Mouse (Mus musculus): ENCODE measurements around the gene C1qtnf5. TPM values are rescaled to one million over a fixed set of nuclear protein-coding genes. Genes with fewer than 3 reads are reported as not detected.

Gene C1qtnf5
- polyA plus RNA-seq, 1 experiment from 2014 or later: 2.8 TPM

DNA sequence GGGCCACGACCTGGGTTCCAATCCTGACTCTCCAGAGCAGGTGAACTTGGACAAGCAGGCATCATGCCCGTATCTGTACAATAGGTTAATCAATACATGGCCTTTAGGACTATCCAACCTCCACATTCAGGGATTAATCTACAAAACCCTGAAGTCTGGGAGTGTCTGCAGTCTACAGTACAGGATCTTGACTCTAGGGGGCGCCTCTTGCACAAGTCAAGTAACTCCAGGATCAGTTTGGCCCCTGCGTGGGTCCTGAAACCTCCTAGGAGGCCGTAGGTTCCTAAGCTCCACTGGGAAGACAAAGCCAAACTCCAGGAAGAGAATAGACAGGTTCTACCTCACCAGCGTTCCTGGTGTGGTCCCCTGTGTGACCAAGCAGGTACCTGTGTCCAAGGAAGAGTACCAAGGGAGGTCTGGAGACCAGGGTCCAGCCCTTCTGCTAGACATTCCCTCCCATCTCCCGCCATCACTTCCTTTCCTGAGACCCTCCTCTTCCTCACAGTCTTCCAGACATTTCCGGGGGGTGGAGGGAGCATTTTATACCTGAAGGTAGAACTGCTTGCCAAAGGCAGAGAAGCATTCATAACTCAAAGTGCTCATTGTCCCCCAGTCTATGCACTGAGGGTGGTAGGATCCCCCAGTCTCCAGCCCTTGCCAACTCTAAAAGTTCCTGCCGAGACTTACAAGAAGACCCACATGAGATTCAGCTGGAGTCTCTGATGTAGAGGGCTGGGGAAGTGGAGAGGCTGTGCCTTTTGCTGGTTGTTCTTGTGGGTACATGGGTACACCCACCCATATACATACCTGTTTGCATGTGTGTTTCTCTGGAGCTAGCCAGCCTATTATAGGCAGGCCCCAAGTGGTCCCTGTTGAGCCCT lies 32.4 kb upstream of the C1qtnf5 start:
- peaks cover 37% of the 10 kb centered on the region for H3K4me1 ChIP-seq

DNA sequence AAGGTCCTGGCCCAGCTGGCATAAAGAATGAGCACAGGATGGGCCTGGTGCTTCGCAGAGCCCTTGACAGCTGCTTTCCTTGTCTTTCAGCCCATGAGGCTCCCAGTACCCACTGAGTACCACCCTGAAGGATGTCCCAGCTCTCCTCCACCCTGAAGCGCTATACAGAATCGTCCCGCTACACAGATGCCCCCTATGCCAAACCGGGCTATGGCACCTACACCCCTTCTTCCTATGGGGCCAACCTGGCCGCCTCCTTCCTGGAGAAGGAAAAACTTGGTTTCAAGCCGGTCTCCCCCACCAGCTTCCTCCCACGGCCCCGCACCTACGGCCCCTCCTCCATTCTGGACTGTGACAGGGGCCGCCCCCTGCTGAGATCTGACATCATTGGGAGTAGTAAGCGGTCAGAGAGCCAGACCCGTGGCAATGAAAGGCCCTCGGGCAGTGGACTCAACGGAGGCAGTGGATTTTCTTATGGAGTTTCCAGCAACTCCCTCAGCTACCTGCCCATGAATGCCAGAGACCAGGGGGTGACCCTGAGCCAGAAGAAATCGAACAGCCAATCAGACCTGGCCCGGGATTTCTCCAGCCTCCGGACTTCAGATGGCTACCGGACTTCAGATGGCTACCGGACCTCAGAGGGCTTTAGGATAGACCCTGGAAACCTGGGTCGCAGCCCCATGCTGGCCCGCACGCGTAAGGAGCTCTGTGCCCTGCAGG lies 31.6 kb upstream of the C1qtnf5 start:
- Histone ChIP-seq H3K4me1 (peaks cover 40% of the 10 kb centered on the region), H3K9ac (no peak overlapping the region), H3K9me3 (no peaks in the 10 kb centered on the region), H3K27ac (no peak overlapping the region), H3K4me3 (replicated peaks) (no peak overlapping the region), H3K27me3 (replicated peaks) (no peaks in the 10 kb centered on the region), H3K4me2 (no peak overlapping the region), H3K36me3 (no peaks in the 10 kb centered on the region; the same call in 1 of the 2 replicates)
- ATAC-seq (ENCODE audit: insufficient read depth, low FRiP score, low read depth): no peak
- WGBS: 78% methylated on average over 24 of the region's 24 CpGs

More for the DNA sequence above, 32.4 kb upstream of the C1qtnf5 start:
- H3K4me3 ChIP-seq (replicated peaks): no peak overlapping the region
- no peak for ATAC-seq (ENCODE audit: insufficient read depth, low FRiP score, low read depth)
- no peaks in the 10 kb centered on the region for H3K9me3 ChIP-seq
- no peak overlapping the region for H3K27ac ChIP-seq
- WGBS: 60% methylated on average over 9 of the region's 9 CpGs
- no peaks in the 10 kb centered on the region for H3K27me3 ChIP-seq (replicated peaks)
- no peaks in the 10 kb centered on the region; the same call in 1 of the 2 replicates for H3K36me3 ChIP-seq
- no peak overlapping the region for H3K9ac ChIP-seq
- H3K4me2 ChIP-seq: no peak overlapping the region

DNA sequence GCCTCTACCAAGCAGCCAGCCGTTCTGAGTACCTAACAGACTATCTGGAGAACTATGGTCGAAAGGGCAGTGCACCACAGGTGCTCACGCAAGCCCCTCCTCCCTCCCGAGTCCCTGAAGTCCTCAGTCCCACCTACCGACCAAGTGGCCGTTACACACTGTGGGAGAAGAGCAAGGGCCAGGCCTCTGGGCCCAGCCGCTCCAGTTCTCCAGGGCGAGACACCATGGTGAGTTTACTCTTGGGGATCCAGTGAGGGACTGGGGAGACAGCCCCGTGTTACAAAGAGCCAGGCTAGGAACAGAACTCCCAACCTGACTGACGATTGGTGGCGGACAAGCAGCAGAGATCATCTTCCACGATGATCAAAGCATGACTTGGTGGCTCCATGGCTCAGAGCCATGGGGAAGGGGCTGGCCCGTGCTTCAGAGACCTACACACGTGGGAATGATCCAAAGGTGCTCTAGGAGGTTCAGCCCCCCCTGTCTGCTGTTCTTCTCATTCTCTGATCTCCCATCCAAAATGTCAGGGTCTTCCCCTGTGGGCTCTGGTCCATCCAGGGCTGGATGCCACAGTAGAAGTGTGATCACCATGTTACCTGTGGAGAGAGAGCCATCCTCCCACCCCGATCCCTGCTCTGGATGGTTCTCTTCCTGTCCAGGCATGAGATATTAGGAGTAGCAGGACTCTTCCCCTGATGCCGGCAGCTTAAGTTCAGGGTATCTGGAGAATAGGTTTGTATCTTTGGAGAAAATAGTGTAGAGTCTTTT lies 30.9 kb upstream of the C1qtnf5 start:
- Histone ChIP-seq H3K4me1 (peaks cover 38% of the 10 kb centered on the region), H3K9me3 (no peaks in the 10 kb centered on the region), H3K9ac (no peak overlapping the region), H3K27me3 (replicated peaks) (no peaks in the 10 kb centered on the region), H3K36me3 (no peaks in the 10 kb centered on the region; the same call in 1 of the 2 replicates), H3K4me2 (no peak overlapping the region), H3K4me3 (replicated peaks) (no peak overlapping the region), H3K27ac (no peak overlapping the region)
- no peak for ATAC-seq (ENCODE audit: insufficient read depth, low FRiP score, low read depth)
- 71% methylated on average over 16 of the region's 16 CpGs for WGBS

DNA sequence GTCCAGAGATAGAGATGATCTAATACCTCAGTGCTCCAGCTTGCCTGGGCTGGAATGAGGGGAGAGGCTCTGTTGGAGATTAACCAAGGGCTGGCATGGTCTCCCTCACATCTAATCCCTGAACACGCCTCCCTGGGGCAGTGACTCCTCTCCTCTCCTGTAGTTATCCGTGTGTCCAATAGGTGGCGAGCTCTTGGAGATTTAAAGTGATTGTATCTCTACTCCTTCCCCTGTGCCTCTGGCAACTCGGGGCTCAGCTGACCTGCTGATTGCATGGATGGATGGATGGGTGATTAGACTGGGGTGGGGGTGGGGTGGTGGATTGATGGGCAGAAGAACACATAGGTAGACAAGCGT lies 30.3 kb upstream of the C1qtnf5 start:
- no peak for ATAC-seq (ENCODE audit: insufficient read depth, low FRiP score, low read depth)
- no peak overlapping the region for H3K27ac ChIP-seq
- no peak overlapping the region for H3K9ac ChIP-seq
- H3K36me3 ChIP-seq: no peaks in the 10 kb centered on the region; the same call in 1 of the 2 replicates
- H3K27me3 ChIP-seq (replicated peaks): no peaks in the 10 kb centered on the region
- no peak overlapping the region for H3K4me2 ChIP-seq
- H3K9me3 ChIP-seq: no peaks in the 10 kb centered on the region
- WGBS: 23% methylated on average over 5 of the region's 5 CpGs
- H3K4me3 ChIP-seq (replicated peaks): no peak overlapping the region
- H3K4me1 ChIP-seq: peaks cover 35% of the 10 kb centered on the region

DNA sequence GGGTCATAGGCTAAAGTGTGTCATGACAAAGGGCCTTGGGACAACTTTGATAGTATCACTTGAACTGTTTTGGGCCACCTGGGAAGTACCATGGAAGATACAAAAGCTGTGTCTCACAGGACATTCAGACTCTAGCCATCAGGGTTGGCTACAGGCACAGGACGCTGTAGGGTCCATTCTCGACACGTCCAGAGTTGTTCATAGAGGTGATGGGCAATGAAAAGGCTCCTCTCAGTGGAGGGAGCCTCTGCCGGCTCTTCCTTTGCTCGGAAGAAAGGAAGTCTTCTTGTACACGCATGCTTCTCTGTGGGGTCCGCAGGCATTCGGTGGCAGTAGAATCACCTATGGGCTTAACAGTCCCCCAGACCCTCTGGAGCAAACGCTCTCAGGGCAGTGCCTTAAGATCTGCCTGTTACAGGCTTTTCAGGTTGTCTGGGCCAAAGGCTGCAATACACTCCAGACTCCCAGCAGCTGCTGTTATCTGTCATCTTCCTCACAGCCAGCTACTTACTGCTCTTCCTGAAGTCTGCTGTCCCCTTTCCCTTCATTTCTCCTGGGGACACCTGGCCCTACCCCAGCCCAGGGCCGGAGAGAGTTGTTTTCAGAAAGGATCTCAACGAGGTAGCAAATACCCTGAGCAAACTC lies 29.7 kb upstream of the C1qtnf5 start:
- Histone ChIP-seq H3K36me3 (no peaks in the 10 kb centered on the region; the same call in 1 of the 2 replicates), H3K27ac (no peak overlapping the region), H3K27me3 (replicated peaks) (no peaks in the 10 kb centered on the region), H3K9ac (no peak overlapping the region), H3K4me2 (no peak overlapping the region), H3K4me1 (peaks cover 29% of the 10 kb centered on the region), H3K9me3 (no peaks in the 10 kb centered on the region), H3K4me3 (replicated peaks) (no peak overlapping the region)
- ATAC-seq (ENCODE audit: insufficient read depth, low FRiP score, low read depth): no peak
- WGBS: 85% methylated on average over 11 of the region's 11 CpGs

DNA sequence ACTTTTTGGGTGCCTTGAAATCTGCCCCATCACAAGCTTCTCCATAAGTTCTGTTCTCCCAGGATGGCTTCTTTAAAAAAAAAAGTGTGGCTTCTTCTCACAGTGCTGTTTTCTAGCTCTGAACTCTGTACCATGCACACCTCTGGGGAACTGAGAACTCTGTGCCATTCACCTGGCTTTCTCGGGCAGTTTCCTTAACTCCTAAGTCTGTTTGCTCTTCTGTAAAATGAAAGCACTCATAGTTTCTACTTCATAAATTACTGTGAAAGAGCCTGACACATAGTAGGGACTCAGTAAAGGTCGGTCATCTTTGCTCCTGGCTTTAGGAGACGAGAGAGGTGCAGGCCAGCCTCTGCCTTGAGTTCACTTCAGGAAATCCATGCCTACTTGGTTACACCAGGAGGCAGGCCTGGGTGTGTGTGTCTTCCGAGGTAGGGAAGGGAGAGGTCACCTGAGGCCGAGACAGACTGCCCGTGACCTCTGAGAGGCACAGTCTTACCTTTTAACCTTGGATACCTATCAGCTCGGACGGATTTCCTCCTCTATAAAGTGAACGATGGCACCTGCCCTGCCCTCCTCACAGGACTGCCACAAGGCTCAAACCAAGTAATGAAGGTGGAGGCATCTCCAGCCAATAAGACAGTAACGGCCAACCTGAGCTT lies 28.8 kb upstream of the C1qtnf5 start:
- H3K36me3 ChIP-seq: no peaks in the 10 kb centered on the region; the same call in 1 of the 2 replicates
- 71% methylated on average over 10 of the region's 10 CpGs for WGBS
- no peak for ATAC-seq (ENCODE audit: insufficient read depth, low FRiP score, low read depth)
- no peaks in the 10 kb centered on the region for H3K27me3 ChIP-seq (replicated peaks)
- H3K4me3 ChIP-seq (replicated peaks): no peak overlapping the region
- no peak overlapping the region for H3K4me2 ChIP-seq
- peaks cover 25% of the 10 kb centered on the region for H3K4me1 ChIP-seq
- no peaks in the 10 kb centered on the region for H3K9me3 ChIP-seq
- H3K27ac ChIP-seq: peak overlapping the region; percentile 24; the same call in 1 of the 2 replicates
- no peak overlapping the region for H3K9ac ChIP-seq

DNA sequence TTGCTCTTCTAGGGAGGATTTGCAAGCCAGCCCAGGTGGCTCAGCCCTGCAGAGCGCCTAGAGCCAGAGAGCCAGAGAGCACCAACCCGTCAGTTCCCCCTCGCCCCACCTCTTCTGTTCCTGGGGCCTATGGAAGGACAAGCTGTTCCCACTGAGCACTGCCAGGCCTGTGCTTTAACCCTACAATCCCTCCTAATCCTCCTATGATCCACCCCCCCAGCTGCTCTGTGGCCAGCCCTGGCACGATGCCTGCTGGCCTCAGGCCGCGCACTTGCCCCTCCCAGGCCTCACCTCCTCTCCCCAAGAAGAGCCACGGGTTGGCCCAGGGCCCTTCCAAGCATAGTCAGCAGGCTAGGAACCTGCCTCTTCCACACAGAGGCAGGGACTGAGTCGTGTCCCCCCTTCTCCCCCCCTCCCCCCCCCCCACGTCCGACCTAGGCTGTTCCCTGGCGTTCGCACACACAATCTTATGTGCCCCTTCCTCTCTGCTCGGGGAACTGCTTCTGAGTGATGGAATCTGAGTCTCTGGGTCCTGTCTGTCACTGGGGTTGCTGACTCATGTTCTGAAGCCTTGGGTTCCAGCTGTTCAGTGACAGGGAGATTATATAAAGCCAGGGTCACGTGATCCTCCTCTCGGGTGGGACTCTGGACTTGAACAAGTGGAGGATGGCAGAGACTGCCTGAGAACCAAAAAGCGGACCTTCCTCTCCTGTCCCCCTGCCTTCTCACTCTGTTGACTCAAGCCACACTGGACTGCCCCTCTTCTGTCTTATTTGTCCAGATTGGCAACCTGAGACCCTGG lies 27.9 kb upstream of the C1qtnf5 start:
- WGBS: 19% methylated on average over 14 of the region's 16 CpGs

DNA sequence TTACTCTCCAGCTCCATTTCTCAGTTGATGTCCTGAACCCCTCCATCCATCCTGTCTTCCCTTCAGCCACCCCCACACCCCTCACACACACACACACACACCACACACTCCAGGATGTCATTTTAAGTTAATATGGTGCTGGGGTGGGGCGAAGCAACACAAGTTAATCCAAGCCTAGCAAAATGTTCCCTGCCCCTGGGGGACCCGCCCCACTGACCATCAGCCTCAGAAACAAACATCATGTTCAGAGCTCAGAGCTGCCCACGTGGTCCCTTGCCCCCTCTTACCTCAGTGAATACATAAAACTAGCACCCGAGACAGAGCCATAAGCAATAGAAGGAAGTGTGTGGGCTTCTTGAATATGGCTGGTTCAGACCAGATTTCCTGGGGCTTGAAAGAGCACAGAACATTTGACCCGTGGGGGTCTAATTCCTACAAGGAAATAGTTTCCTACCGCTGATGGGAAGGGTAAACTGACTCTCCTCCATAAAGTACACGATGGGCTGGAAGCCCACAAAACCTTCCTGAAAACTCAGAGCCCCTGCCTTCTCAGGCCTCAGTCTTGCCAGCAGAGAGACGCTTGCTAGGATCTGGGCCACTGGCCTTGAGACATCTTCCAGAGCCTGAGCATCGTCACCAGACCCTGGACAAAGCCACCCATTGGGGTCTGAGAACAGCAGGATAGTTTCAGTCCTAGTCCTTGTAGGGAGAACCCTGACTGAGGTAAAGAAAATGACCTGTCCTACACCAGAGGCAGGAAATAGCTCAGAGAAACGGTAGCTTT lies 26.9 kb upstream of the C1qtnf5 start:
- H3K9me3 ChIP-seq: no peaks in the 10 kb centered on the region
- no peak for ATAC-seq (ENCODE audit: insufficient read depth, low FRiP score, low read depth)
- H3K4me3 ChIP-seq (replicated peaks): no peak overlapping the region
- peaks cover 42% of the 10 kb centered on the region for H3K4me1 ChIP-seq
- no peak overlapping the region for H3K9ac ChIP-seq
- H3K27ac ChIP-seq: no peak overlapping the region
- no peaks in the 10 kb centered on the region for H3K27me3 ChIP-seq (replicated peaks)
- 61% methylated on average over 10 of the region's 10 CpGs for WGBS
- H3K36me3 ChIP-seq: no peaks in the 10 kb centered on the region; the same call in 1 of the 2 replicates
- H3K4me2 ChIP-seq: no peak overlapping the region

More for the DNA sequence above, 27.9 kb upstream of the C1qtnf5 start:
- peak overlapping the region; percentile 24 for H3K27ac ChIP-seq
- no peak overlapping the region for H3K9ac ChIP-seq
- H3K4me2 ChIP-seq: peak overlapping the region; percentile 4; the same call in 1 of the 2 replicates
- peaks cover 34% of the 10 kb centered on the region for H3K4me1 ChIP-seq
- ATAC-seq (ENCODE audit: insufficient read depth, low FRiP score, low read depth): peak; percentile 68
- H3K9me3 ChIP-seq: no peaks in the 10 kb centered on the region
- no peaks in the 10 kb centered on the region for H3K27me3 ChIP-seq (replicated peaks)
- no peaks in the 10 kb centered on the region; the same call in 1 of the 2 replicates for H3K36me3 ChIP-seq
- no peak overlapping the region for H3K4me3 ChIP-seq (replicated peaks)

DNA sequence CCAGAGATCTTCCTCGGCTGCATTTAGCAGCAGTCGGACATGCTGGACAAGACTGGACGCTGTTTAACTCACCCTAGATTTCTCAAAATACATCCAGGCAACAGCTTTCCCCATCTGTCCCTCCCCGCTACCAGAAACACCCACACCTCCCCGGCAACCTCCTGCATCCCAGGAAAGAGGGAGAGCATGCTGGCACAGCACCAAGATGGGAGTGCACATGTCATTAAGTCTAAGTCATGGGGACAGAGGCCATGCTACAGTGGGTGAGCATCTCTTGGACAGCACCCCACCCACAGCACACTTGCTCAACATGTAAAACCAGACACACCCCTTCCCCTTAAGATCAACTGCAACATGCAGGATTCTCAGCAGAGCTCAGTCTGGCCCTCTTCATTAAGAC lies 26.1 kb upstream of the C1qtnf5 start:
- Histone ChIP-seq H3K36me3 (no peaks in the 10 kb centered on the region; the same call in 1 of the 2 replicates), H3K4me2 (no peak overlapping the region), H3K4me3 (replicated peaks) (no peak overlapping the region), H3K9ac (no peak overlapping the region), H3K4me1 (peaks cover 48% of the 10 kb centered on the region), H3K27ac (no peak overlapping the region), H3K27me3 (replicated peaks) (0 out of 2 replicates have a peak, but pooled peaks cover 4% of the 10 kb centered on the region), H3K9me3 (no peaks in the 10 kb centered on the region)
- WGBS: 67% methylated on average over 5 of the region's 5 CpGs
- ATAC-seq (ENCODE audit: insufficient read depth, low FRiP score, low read depth): no peak

DNA sequence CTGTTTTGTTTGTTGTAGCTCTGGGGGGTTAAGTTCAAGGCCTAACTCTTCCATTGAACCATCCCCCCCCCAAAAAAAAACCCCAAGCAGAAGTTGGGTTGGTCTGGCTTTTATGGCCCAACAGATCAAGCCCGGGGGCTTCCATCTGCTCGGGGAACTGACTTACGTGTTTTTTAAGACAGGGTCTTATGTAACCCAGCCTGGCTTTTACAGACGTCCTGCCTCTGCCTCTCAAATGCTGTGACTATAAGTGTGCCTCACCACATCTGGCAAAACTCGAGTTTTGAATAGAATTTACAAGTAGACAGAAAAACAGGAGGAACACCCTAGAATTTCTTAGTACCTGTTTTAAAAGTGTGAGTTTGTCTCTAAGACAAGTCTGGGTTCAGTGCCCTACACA lies 25.5 kb upstream of the C1qtnf5 start:
- WGBS: 74% methylated on average over 5 of the region's 5 CpGs
- no peak overlapping the region for H3K4me3 ChIP-seq (replicated peaks)

More for the DNA sequence above, 25.5 kb upstream of the C1qtnf5 start:
- Histone ChIP-seq H3K9ac (no peak overlapping the region), H3K27ac (no peak overlapping the region), H3K27me3 (replicated peaks) (0 out of 2 replicates have a peak, but pooled peaks cover 6% of the 10 kb centered on the region), H3K9me3 (no peaks in the 10 kb centered on the region), H3K4me2 (no peak overlapping the region), H3K36me3 (no peaks in the 10 kb centered on the region), H3K4me1 (peaks cover 54% of the 10 kb centered on the region)
- no peak for ATAC-seq (ENCODE audit: insufficient read depth, low FRiP score, low read depth)
